Comparison of ENCODE assay signal across 13 mouse cellular contexts in the genomic region with DNA sequence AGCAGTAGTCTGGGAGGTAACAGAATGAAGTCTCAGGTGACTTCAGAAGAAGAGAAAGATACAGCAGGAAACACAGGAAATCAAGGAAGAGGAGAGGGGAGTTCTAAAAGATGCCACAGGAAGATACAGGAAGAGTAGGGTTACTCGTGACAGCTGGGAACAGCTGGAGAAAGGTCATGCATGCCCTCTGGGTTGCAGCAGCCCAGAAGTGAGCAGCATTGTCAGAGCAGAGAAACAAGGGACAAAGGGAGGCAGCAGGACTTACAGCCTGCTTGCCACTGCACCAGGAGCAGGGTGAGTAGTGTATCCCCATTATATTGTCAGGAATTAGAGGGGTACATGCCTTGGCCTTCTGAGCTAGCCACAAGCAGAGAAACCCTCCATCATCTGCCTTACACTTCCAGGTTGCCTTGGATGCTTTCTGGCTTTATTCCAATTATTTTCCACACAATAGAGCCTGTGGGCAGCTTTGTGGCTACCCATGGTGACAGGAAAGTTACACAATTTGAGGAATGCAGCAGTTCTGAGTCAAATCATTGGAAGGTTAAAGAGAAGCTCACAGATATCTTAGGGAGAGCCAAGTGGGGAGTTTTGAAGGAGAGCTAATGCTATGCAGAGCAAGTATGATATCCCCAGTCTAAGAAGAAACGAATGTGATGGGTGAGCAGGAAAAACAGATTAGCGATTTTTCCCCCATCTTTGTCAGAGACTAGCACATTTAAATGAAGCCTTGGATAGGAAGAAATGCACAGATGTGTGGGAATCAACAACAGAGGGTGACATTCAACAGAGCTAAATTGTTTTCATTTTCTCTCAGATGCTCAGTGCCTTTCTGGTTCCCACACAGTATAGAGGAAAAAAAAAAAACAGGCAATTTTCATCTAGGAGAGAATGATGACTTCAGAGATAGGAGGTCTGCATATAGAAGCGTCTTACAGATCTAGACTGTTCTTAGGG.
DNase-seq lines count a peak whose midpoint lies in the region; ATAC-seq and TF ChIP-seq lines count a peak whose summit lies in the region.
"Had no signal": no experiment of that assay in that cellular context is flagged by ENCODE, and none has a peak within 500 bp of the region (broad histone marks: within the 10 kb centered on the region; RNA-seq: fewer than 3 reads in every experiment).

No protein-coding gene starts in this region.

- ATAC-seq in forebrain, postnatal 0 days, result peak; percentile 85
- 0 out of 2 replicates have a peak, but pooled peaks have one; percentile 19 for ATAC-seq in midbrain, embryonic 12.5 days (ENCODE audit: low FRiP score, low read depth)

- no peak overlapping the region for H3K4me3 ChIP-seq in forebrain, postnatal 0 days (ENCODE audit: low read depth, low read length)
- H3K4me3 ChIP-seq in midbrain, embryonic 12.5 days, result no peak overlapping the region
- H3K4me3 ChIP-seq: gastrocnemius, adult 2 months; heart, embryonic 15.5 days; limb, embryonic 12.5 days; lung, embryonic 15.5 days had no signal

- peak; percentile 22 to 50 for DNase-seq in frontal cortex, adult 2 months (ENCODE audit: extremely low spot score in 1 of 2, low spot score in 1 of 2)
- DNase-seq in frontal cortex, postnatal 10 days (ENCODE audit: low spot score in 2 of 2), result no peak
- peak; percentile 91 for DNase-seq in Muller cell, postnatal 12 days (ENCODE audit: inconsistent ontology term)
- peak; percentile 69 for DNase-seq in forebrain, postnatal 0 days
- no peak for DNase-seq in spleen, postnatal 10 days (ENCODE audit: low spot score in 2 of 2)
- no peak for DNase-seq in gastrocnemius, postnatal 4 days (ENCODE audit: low spot score in 2 of 2)
- DNase-seq in B cell, adult 2 months, result no peak
- DNase-seq: gastrocnemius, adult 2 months; kidney, adult 11 months had no signal

- H3K27me3 ChIP-seq in forebrain, postnatal 0 days (ENCODE audit: insufficient read depth, low read length), result no peaks in the 10 kb centered on the region
- H3K27me3 ChIP-seq in midbrain, embryonic 12.5 days, result no peaks in the 10 kb centered on the region
- H3K27me3 ChIP-seq: heart, embryonic 15.5 days; limb, embryonic 12.5 days; lung, embryonic 15.5 days had no signal

- H3K36me3 ChIP-seq in forebrain, postnatal 0 days (ENCODE audit: insufficient read depth), result no peaks in the 10 kb centered on the region
- no peaks in the 10 kb centered on the region for H3K36me3 ChIP-seq in midbrain, embryonic 12.5 days
- H3K36me3 ChIP-seq: heart, embryonic 15.5 days; limb, embryonic 12.5 days; lung, embryonic 15.5 days had no signal

- 22% methylated on average over 4 of the region's 4 CpGs for WGBS in forebrain, postnatal 0 days
- 35% methylated on average over 4 of the region's 4 CpGs for WGBS in midbrain, embryonic 12.5 days

- peaks cover 6% of the 10 kb centered on the region; the same call in 1 of the 2 replicates for H3K4me1 ChIP-seq in forebrain, postnatal 0 days (ENCODE audit: insufficient read depth)
- peaks cover 13% of the 10 kb centered on the region for H3K4me1 ChIP-seq in midbrain, embryonic 12.5 days
- H3K4me1 ChIP-seq: heart, embryonic 15.5 days; limb, embryonic 12.5 days; lung, embryonic 15.5 days had no signal

- H3K9me3 ChIP-seq in forebrain, postnatal 0 days (ENCODE audit: low read length), result no peaks in the 10 kb centered on the region
- no peaks in the 10 kb centered on the region for H3K9me3 ChIP-seq in midbrain, embryonic 12.5 days
- H3K9me3 ChIP-seq: heart, embryonic 15.5 days; limb, embryonic 12.5 days; lung, embryonic 15.5 days had no signal

- no peak overlapping the region for H3K4me2 ChIP-seq in forebrain, postnatal 0 days (ENCODE audit: low read depth)
- H3K4me2 ChIP-seq in midbrain, embryonic 12.5 days (replicated peaks), result no peak overlapping the region
- H3K4me2 ChIP-seq: heart, embryonic 15.5 days; limb, embryonic 12.5 days; lung, embryonic 15.5 days had no signal

- H3K9ac ChIP-seq in forebrain, postnatal 0 days, result no peak overlapping the region
- no peak overlapping the region for H3K9ac ChIP-seq in midbrain, embryonic 12.5 days (replicated peaks)
- H3K9ac ChIP-seq: heart, embryonic 15.5 days; limb, embryonic 12.5 days; lung, embryonic 15.5 days had no signal

- no peak for TF ChIP-seq CTCF in forebrain, postnatal 0 days (IDR thresholded peaks at IDR 0.05; ENCODE audit: low read depth)

- H3K27ac ChIP-seq in forebrain, postnatal 0 days (ENCODE audit: low read depth, low read length), result no peak overlapping the region; the same call in 1 of the 2 replicates
- H3K27ac ChIP-seq in midbrain, embryonic 12.5 days (replicated peaks), result no peak overlapping the region
- H3K27ac ChIP-seq: gastrocnemius, adult 2 months; heart, embryonic 15.5 days; limb, embryonic 12.5 days; lung, embryonic 15.5 days had no signal

Comparison
In these comparisons a context has a peak if more than half of its experiments do, and no peak if none do; other contexts are left out.
1. DNase-seq: peak in frontal cortex, adult 2 months (2 of 2), Muller cell, postnatal 12 days (single experiment) and forebrain, postnatal 0 days (single experiment); none in frontal cortex, postnatal 10 days (0 of 2), spleen, postnatal 10 days (0 of 2), gastrocnemius, postnatal 4 days (0 of 2) and B cell, adult 2 months (0 of 2).